Mouse (Mus musculus) MEL (cell line): ENCODE measurements at regions not wholly inside any gene's neighbourhood (a gene's known extent, or its start where the extent isn't known, plus 50 kb on each side); places are given as distances from the start of the nearest gene placed in this dataset.

ENCODE experiments used
- DNase-seq: peaks from one replicate; pipeline ENCODE4 v3.0.0; 2011; ENCODE audit warnings: low read depth, low spot score
- H3K27ac ChIP-seq: 2 replicates; pipeline ENCODE4 v1.5.1; 2012; ENCODE audit warnings: low read depth, mild to moderate bottlenecking, control low read depth, low read length, moderate library complexity; ENCODE audit not compliant: control insufficient read depth
- H3K27me3 ChIP-seq, 2 experiments: fragments of 150-350 bp in 1 of 2; sonication (generic) in 1 of 2; 2 replicates each; pipeline ENCODE4 v1.6.1; 2012; ENCODE audit warnings: low read length in 2 of 2, mild to moderate bottlenecking in 2 of 2, improper control_type of control experiment in 1 of 2, moderate library complexity in 1 of 2; ENCODE audit not compliant: insufficient read depth in 2 of 2, control insufficient read depth in 1 of 2
- H3K36me3 ChIP-seq, 2 experiments: 2 replicates each; pipeline ENCODE4 v1.6.1; 2012 to 2014; ENCODE audit warnings: low read length in 2 of 2, improper control_type of control experiment in 1 of 2, inconsistent platforms in 1 of 2, mild to moderate bottlenecking in 1 of 2; ENCODE audit not compliant: insufficient read depth in 2 of 2, control insufficient read depth in 1 of 2
- H3K4me1 ChIP-seq, 2 experiments: fragments of 150-350 bp in 1 of 2; sonication (generic) in 1 of 2; 2 replicates each; pipeline ENCODE4 v1.6.1; 2012; ENCODE audit warnings: low read length in 2 of 2, improper control_type of control experiment in 1 of 2, mild to moderate bottlenecking in 1 of 2; ENCODE audit not compliant: insufficient read depth in 2 of 2, control insufficient read depth in 1 of 2
- H3K4me3 ChIP-seq, 2 experiments: fragments of 150-350 bp in 1 of 2; sonication (generic) in 1 of 2; 2 replicates each; pipeline ENCODE4 v1.5.1; 2012; ENCODE audit warnings: low read depth in 2 of 2, low read length in 2 of 2, mild to moderate bottlenecking in 2 of 2, moderate library complexity in 2 of 2, control low read depth in 1 of 2, improper control_type of control experiment in 1 of 2; ENCODE audit not compliant: control insufficient read depth in 1 of 2, insufficient read depth in 1 of 2
- H3K79me2 ChIP-seq: 2 replicates; pipeline ENCODE4 v1.6.1; 2012; ENCODE audit warnings: mild to moderate bottlenecking, low read length, moderate library complexity; ENCODE audit not compliant: control insufficient read depth, poor library complexity, insufficient read depth
- H3K9ac ChIP-seq: 2 replicates; pipeline ENCODE4 v1.6.1; 2012; ENCODE audit warnings: low read depth, mild to moderate bottlenecking, control low read depth, low read length, moderate library complexity; ENCODE audit not compliant: control insufficient read depth, poor library complexity, severe bottlenecking
- H3K9me3 ChIP-seq: fragments of 150-350 bp; sonication (generic); replicated peaks from 2 replicates; pipeline ENCODE4 v1.6.1; 2012; ENCODE audit warnings: mild to moderate bottlenecking, low read length, improper control_type of control experiment, moderate library complexity; ENCODE audit not compliant: insufficient read depth
- CHD1 ChIP-seq: IDR thresholded peaks from 2 replicates; pipeline ENCODE4 v1.6.1; 2012; ENCODE audit warnings: low read depth, mild to moderate bottlenecking, inconsistent platforms, low read length, improper control_type of control experiment
- CTCF ChIP-seq, 3 experiments: IDR thresholded peaks in 2 of 3; conservative IDR thresholded peaks in 1 of 3; 2 replicates each; pipeline ENCODE4 v1.5.1; 2011 to 2012; ENCODE audit warnings: low read length in 3 of 3, low read depth in 2 of 3, mild to moderate bottlenecking in 2 of 3, improper control_type of control experiment in 1 of 3, inconsistent platforms in 1 of 3, mixed read lengths in 1 of 3, moderate library complexity in 1 of 3; ENCODE audit not compliant: control insufficient read depth in 1 of 3, insufficient read depth in 1 of 3, poor library complexity in 1 of 3, severe bottlenecking in 1 of 3
- E2F4 ChIP-seq: IDR thresholded peaks from 2 replicates; pipeline ENCODE4 v1.6.1; 2011; ENCODE audit warnings: low read depth, low read length, improper control_type of control experiment, borderline replicate concordance
- EP300 ChIP-seq, 2 experiments: IDR thresholded peaks; 2 replicates each; pipeline ENCODE4 v1.6.1; 2011; ENCODE audit warnings: improper control_type of control experiment in 2 of 2, low read length in 2 of 2, low read depth in 1 of 2, mild to moderate bottlenecking in 1 of 2
- ETS1 ChIP-seq: IDR thresholded peaks from 2 replicates; pipeline ENCODE4 v1.6.1; 2012; ENCODE audit warnings: low read depth, mild to moderate bottlenecking, inconsistent platforms, low read length, improper control_type of control experiment, moderate library complexity
- JUND ChIP-seq: IDR thresholded peaks from 2 replicates; pipeline ENCODE4 v1.6.1; 2011; ENCODE audit warnings: low read depth, mild to moderate bottlenecking, improper control_type of control experiment, low read length
- MAFK ChIP-seq: IDR thresholded peaks from 2 replicates; pipeline ENCODE4 v1.6.1; 2011; ENCODE audit warnings: low read depth, mild to moderate bottlenecking, low read length, improper control_type of control experiment, borderline replicate concordance
- MAX ChIP-seq: IDR thresholded peaks from 2 replicates; pipeline ENCODE4 v1.6.1; 2011; ENCODE audit warnings: low read length, improper control_type of control experiment
- MAZ ChIP-seq: IDR thresholded peaks from 2 replicates; pipeline ENCODE4 v1.6.1; 2012; ENCODE audit warnings: low read depth, mild to moderate bottlenecking, inconsistent platforms, low read length, improper control_type of control experiment
- MEF2A ChIP-seq: IDR thresholded peaks from 2 replicates; pipeline ENCODE4 v1.6.1; 2014; ENCODE audit warnings: low read depth, mild to moderate bottlenecking, inconsistent platforms, low read length, improper control_type of control experiment; ENCODE audit not compliant: poor library complexity, insufficient replicate concordance, severe bottlenecking; ENCODE audit errors: extremely low read depth
- MXI1 ChIP-seq: IDR thresholded peaks from 2 replicates; pipeline ENCODE4 v1.6.1; 2011; ENCODE audit warnings: mild to moderate bottlenecking, low read depth, low read length, improper control_type of control experiment
- MYB ChIP-seq: IDR thresholded peaks from 2 replicates; pipeline ENCODE4 v1.6.1; 2011; ENCODE audit warnings: mild to moderate bottlenecking, low read depth, low read length, improper control_type of control experiment
- NELFE ChIP-seq: IDR thresholded peaks from 2 replicates; pipeline ENCODE4 v1.6.1; 2011; ENCODE audit warnings: low read depth, low read length, improper control_type of control experiment
- POLR2AphosphoS2 ChIP-seq: IDR thresholded peaks from 2 replicates; pipeline ENCODE4 v1.6.1; 2011; ENCODE audit warnings: low read length, improper control_type of control experiment
- POLR2AphosphoS5 ChIP-seq: IDR thresholded peaks from 2 replicates; pipeline ENCODE4 v1.6.1; 2012; ENCODE audit warnings: low read depth, borderline replicate concordance, mild to moderate bottlenecking, inconsistent platforms, low read length, moderate library complexity, mixed read lengths
- RAD21 ChIP-seq: IDR thresholded peaks from 2 replicates; pipeline ENCODE4 v1.6.1; 2011; ENCODE audit warnings: mild to moderate bottlenecking, low read depth, low read length, improper control_type of control experiment
- RCOR1 ChIP-seq: IDR thresholded peaks from 2 replicates; pipeline ENCODE4 v1.6.1; 2012; ENCODE audit warnings: low read depth, mild to moderate bottlenecking, inconsistent platforms, low read length, improper control_type of control experiment
- TAL1 ChIP-seq: IDR thresholded peaks from 2 replicates; pipeline ENCODE4 v1.6.1; 2012; ENCODE audit warnings: mild to moderate bottlenecking, inconsistent platforms, low read length, moderate library complexity, mixed read lengths
- TBP ChIP-seq: IDR thresholded peaks from 2 replicates; pipeline ENCODE4 v1.8.0; 2011; ENCODE audit warnings: low read depth, low read length, improper control_type of control experiment
- UBTF ChIP-seq: IDR thresholded peaks from 2 replicates; pipeline ENCODE4 v1.6.1; 2012; ENCODE audit warnings: low read depth, mild to moderate bottlenecking, inconsistent platforms, low read length, improper control_type of control experiment, moderate library complexity, borderline replicate concordance; ENCODE audit not compliant: insufficient read depth
- USF2 ChIP-seq, 2 experiments: IDR thresholded peaks; 2 replicates each; pipeline ENCODE4 v1.6.1; 2011 to 2012; ENCODE audit warnings: improper control_type of control experiment in 2 of 2, low read length in 2 of 2, borderline replicate concordance in 1 of 2, inconsistent platforms in 1 of 2, low read depth in 1 of 2, mild to moderate bottlenecking in 1 of 2; ENCODE audit not compliant: insufficient read depth in 1 of 2
- ZC3H11A ChIP-seq: IDR thresholded peaks from 2 replicates; pipeline ENCODE4 v1.6.1; 2012; ENCODE audit warnings: low read depth, mild to moderate bottlenecking, inconsistent platforms, low read length, improper control_type of control experiment
- ZKSCAN1 ChIP-seq: IDR thresholded peaks from 2 replicates; pipeline ENCODE4 v1.6.1; 2012; ENCODE audit warnings: low read depth, mild to moderate bottlenecking, inconsistent platforms, low read length, improper control_type of control experiment, moderate library complexity
- ZMIZ1 ChIP-seq: IDR thresholded peaks from 2 replicates; pipeline ENCODE4 v1.6.1; 2012; ENCODE audit warnings: low read depth, mild to moderate bottlenecking, inconsistent platforms, low read length, improper control_type of control experiment, moderate library complexity
- ZNF384 ChIP-seq: IDR thresholded peaks from 2 replicates; pipeline ENCODE4 v1.6.1; 2012; ENCODE audit warnings: low read depth, mild to moderate bottlenecking, inconsistent platforms, low read length, improper control_type of control experiment

DNA sequence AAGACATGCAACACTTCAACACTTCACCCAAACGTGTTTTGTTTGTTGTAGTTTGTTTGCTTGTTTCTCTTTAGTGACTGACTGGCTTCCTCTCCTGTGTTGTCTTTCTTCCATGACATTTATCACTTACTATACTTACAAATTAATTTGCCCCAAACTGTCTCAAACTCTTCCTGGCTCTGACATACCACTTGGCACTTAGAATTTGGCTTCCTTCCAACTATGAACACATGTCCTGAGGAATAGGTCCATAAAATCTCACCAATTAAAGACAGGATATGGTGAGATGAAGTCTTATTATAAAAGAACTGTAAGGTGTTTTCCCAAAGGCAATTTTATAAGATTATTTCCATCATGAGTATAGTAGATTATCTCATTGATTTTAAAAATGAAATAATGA lies 386.0 kb downstream of the Tlr4 start:
- no peak for TF ChIP-seq ZKSCAN1
- TF ChIP-seq ZC3H11A = no peak
- no peak for TF ChIP-seq MXI1
- TF ChIP-seq POLR2AphosphoS2 = no peak
- no peak for TF ChIP-seq POLR2AphosphoS5
- TF ChIP-seq TAL1 = no peak
- no peak for TF ChIP-seq UBTF
- no peak for TF ChIP-seq E2F4
- TF ChIP-seq EP300 (IDR thresholded peaks at IDR 0.05; ENCODE audit: low read depth in 1 of 2, low read length in 2 of 2) = no peak
- TF ChIP-seq ETS1 = no peak
- TF ChIP-seq MAZ = no peak
- TF ChIP-seq TBP = no peak
- no peak for TF ChIP-seq MYB
- TF ChIP-seq MAX = no peak
- no peak for TF ChIP-seq NELFE
- no peak for TF ChIP-seq MAFK
- no peak for TF ChIP-seq JUND
- Histone ChIP-seq H3K4me3 (no peak overlapping the region), H3K36me3 (no peaks in the 10 kb centered on the region), H3K9me3 (no peaks in the 10 kb centered on the region), H3K27me3 (no peaks in the 10 kb centered on the region), H3K9ac (no peak overlapping the region), H3K79me2 (no peaks in the 10 kb centered on the region), H3K27ac (no peak overlapping the region), H3K4me1 (no peaks in the 10 kb centered on the region)
- DNase-seq = no peak

DNA sequence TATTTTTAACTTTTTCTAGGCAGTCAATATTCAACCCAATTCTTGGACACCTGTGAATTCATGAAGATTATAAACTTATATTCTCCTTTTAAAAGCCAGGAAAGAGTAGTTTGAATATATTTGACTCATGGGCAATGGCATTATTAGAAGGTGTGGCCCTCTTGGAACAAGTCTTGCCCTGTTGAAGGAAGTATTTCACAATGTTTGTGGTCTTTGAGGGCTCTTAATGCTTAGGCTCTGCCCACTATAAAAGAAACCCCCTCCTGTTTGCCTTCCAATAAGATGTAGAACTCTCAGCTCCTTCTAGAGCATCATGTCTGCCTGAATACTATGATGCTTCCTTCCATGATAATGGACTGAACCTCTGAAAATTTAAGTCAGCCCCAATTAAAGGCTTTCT lies 397.1 kb downstream of the Tlr4 start:
- no peak overlapping the region for H3K4me3 ChIP-seq
- H3K4me1 ChIP-seq = no peaks in the 10 kb centered on the region
- H3K27ac ChIP-seq = no peak overlapping the region
- no peaks in the 10 kb centered on the region for H3K79me2 ChIP-seq
- no peaks in the 10 kb centered on the region for H3K9me3 ChIP-seq
- no peaks in the 10 kb centered on the region for H3K27me3 ChIP-seq
- TF ChIP-seq ZC3H11A = no peak
- no peak for TF ChIP-seq ZNF384
- TF ChIP-seq RAD21 = no peak
- TF ChIP-seq ZMIZ1 = no peak
- no peak for TF ChIP-seq CHD1
- TF ChIP-seq MEF2A = no peak
- no peak for TF ChIP-seq USF2 (IDR thresholded peaks at IDR 0.05; ENCODE audit: borderline replicate concordance in 1 of 2, insufficient read depth in 1 of 2, low read depth in 1 of 2, low read length in 2 of 2)
- no peak for TF ChIP-seq RCOR1
- no peak for TF ChIP-seq MAX
- TF ChIP-seq CTCF (IDR thresholded peaks at IDR 0.05 in 2 of 3, conservative IDR thresholded peaks at IDR 0.05 in 1 of 3; ENCODE audit: control insufficient read depth in 1 of 3, insufficient read depth in 1 of 3, low read depth in 2 of 3, low read length in 3 of 3, poor library complexity in 1 of 3, severe bottlenecking in 1 of 3) = no peak
- no peak overlapping the region for H3K9ac ChIP-seq
- no peaks in the 10 kb centered on the region for H3K36me3 ChIP-seq
- no peak for DNase-seq
